Mouse (Mus musculus) bone marrow macrophage, adult 2 months (primary cell): ENCODE data around the gene Wfdc2. TPM values are rescaled to one million over a fixed set of nuclear protein-coding genes. Genes with fewer than 3 reads are reported as not detected.

Experiments
- H3K27ac ChIP-seq: 2 replicates; pipeline ENCODE4 v1.5.1; 2012; ENCODE audit warnings: low read depth, low read length; ENCODE audit not compliant: insufficient read depth
- H3K4me1 ChIP-seq: 2 replicates; pipeline ENCODE4 v1.6.1; 2012; ENCODE audit warnings: low read length; ENCODE audit not compliant: control insufficient read depth, insufficient read depth
- H3K4me3 ChIP-seq: 2 replicates; pipeline ENCODE4 v1.5.1; 2012; ENCODE audit warnings: mild to moderate bottlenecking, low read length, moderate library complexity; ENCODE audit not compliant: insufficient read depth
- CTCF ChIP-seq: IDR thresholded peaks from 2 replicates; pipeline ENCODE4 v1.5.1; 2012; ENCODE audit warnings: low read depth, mild to moderate bottlenecking, low read length, moderate library complexity
- POLR2A ChIP-seq: IDR thresholded peaks from 2 replicates; pipeline ENCODE4 v1.6.1; 2012; ENCODE audit warnings: mild to moderate bottlenecking, low read depth, low read length, borderline replicate concordance
- polyA plus RNA-seq: library from polyadenylated mRNA; stranded (reverse); fragments of >200 nt; gene quantifications from 2 replicates; pipeline ENCODE4 v1.2.4, GENCODE M21; 2012; ENCODE audit not compliant: missing spikeins, insufficient read depth, insufficient read length

Gene Wfdc2
- polyA plus RNA-seq, 1 experiment = not detected

GRCm38 (mm10) chr2:164521841-164522240, 40.4 kb upstream of the Wfdc2 start:
- TF ChIP-seq CTCF (no peak), POLR2A (no peak)
- Histone ChIP-seq H3K27ac (no peak overlapping the region), H3K4me3 (peak overlapping the region; percentile 14), H3K4me1 (peaks cover 25% of the 10 kb centered on the region)

- peak overlapping the region; percentile 14 for H3K4me3 ChIP-seq
- TF ChIP-seq POLR2A = no peak
- TF ChIP-seq CTCF = no peak
- no peak overlapping the region for H3K27ac ChIP-seq
- peaks cover 25% of the 10 kb centered on the region for H3K4me1 ChIP-seq
Measured at GRCm38 (mm10) chr2:164522280-164522679, 39.9 kb upstream of the Wfdc2 start.

GRCm38 (mm10) chr2:164523301-164523773, 38.9 kb upstream of the Wfdc2 start:
- Histone ChIP-seq H3K4me3 (no peak overlapping the region), H3K27ac (no peak overlapping the region), H3K4me1 (peaks cover 25% of the 10 kb centered on the region)
- TF ChIP-seq CTCF = no peak
- TF ChIP-seq POLR2A = no peak

- Histone ChIP-seq H3K4me3 (no peak overlapping the region), H3K27ac (no peak overlapping the region), H3K4me1 (peaks cover 9% of the 10 kb centered on the region; the same call in 1 of the 2 replicates)
- no peak for TF ChIP-seq CTCF
- TF ChIP-seq POLR2A = no peak
Measured at GRCm38 (mm10) chr2:164528557-164528956, 33.7 kb upstream of the Wfdc2 start.

GRCm38 (mm10) chr2:164531169-164531568, 31.0 kb upstream of the Wfdc2 start:
- TF ChIP-seq CTCF = peak; percentile 52
- no peak for TF ChIP-seq POLR2A
- Histone ChIP-seq H3K27ac (no peak overlapping the region), H3K4me1 (peaks cover 5% of the 10 kb centered on the region; the same call in 1 of the 2 replicates), H3K4me3 (no peak overlapping the region)

GRCm38 (mm10) chr2:164534315-164534714, 27.9 kb upstream of the Wfdc2 start:
- H3K4me1 ChIP-seq = no peaks in the 10 kb centered on the region
- TF ChIP-seq POLR2A (no peak), CTCF (no peak)

GRCm38 (mm10) chr2:164537003-164537402, 25.2 kb upstream of the Wfdc2 start:
- H3K27ac ChIP-seq = no peak overlapping the region
- H3K4me1 ChIP-seq = no peaks in the 10 kb centered on the region
- H3K4me3 ChIP-seq = no peak overlapping the region
- TF ChIP-seq CTCF (no peak), POLR2A (no peak)

More at GRCm38 (mm10) chr2:164534315-164534714, 27.9 kb upstream of the Wfdc2 start:
- Histone ChIP-seq H3K27ac (no peak overlapping the region), H3K4me3 (no peak overlapping the region)

GRCm38 (mm10) chr2:164540652-164541427, 21.4 kb upstream of the Wfdc2 start:
- H3K4me1 ChIP-seq = no peaks in the 10 kb centered on the region
- no peak for TF ChIP-seq CTCF
- no peak for TF ChIP-seq POLR2A
- H3K27ac ChIP-seq = no peak overlapping the region
- no peak overlapping the region for H3K4me3 ChIP-seq

GRCm38 (mm10) chr2:164542132-164542531, 20.1 kb upstream of the Wfdc2 start:
- no peak for TF ChIP-seq POLR2A
- no peak for TF ChIP-seq CTCF
- no peak overlapping the region for H3K4me3 ChIP-seq
- no peak overlapping the region for H3K27ac ChIP-seq
- no peaks in the 10 kb centered on the region for H3K4me1 ChIP-seq

- H3K27ac ChIP-seq = no peak overlapping the region
- no peak overlapping the region for H3K4me3 ChIP-seq
- TF ChIP-seq CTCF (no peak), POLR2A (no peak)
- no peaks in the 10 kb centered on the region for H3K4me1 ChIP-seq
Measured at GRCm38 (mm10) chr2:164542598-164542997, 19.6 kb upstream of the Wfdc2 start.
